Mouse (Mus musculus) forebrain, embryonic 16.5 days (tissue): ENCODE results near the gene Eya4. TPM values are rescaled to one million over a fixed set of nuclear protein-coding genes. Genes with fewer than 3 reads are reported as not detected.

Source experiments
- ATAC-seq: fragments of 200-750 bp; cut with Nextera tagmentation; 2 replicates; pipeline ENCODE4 v1.8.0; 2017; ENCODE audit warnings: mild to moderate bottlenecking, moderate library complexity
- H3K27ac ChIP-seq: fragments of 300-500 bp; sonication (generic); 2 replicates; pipeline ENCODE4 v1.5.1; 2014; ENCODE audit warnings: low read length, control low read depth
- H3K27me3 ChIP-seq: fragments of 300-500 bp; sonication (generic); replicated peaks from 2 replicates; pipeline ENCODE4 v1.6.1; 2014; ENCODE audit warnings: low read length; ENCODE audit not compliant: control insufficient read depth, insufficient read depth
- H3K36me3 ChIP-seq: fragments of 300-500 bp; sonication (generic); 2 replicates; pipeline ENCODE4 v1.6.1; 2014; ENCODE audit not compliant: control insufficient read depth, insufficient read depth
- H3K4me1 ChIP-seq: fragments of 300-500 bp; sonication (generic); replicated peaks from 2 replicates; pipeline ENCODE4 v1.6.1; 2014; ENCODE audit warnings: low read length; ENCODE audit not compliant: control insufficient read depth, insufficient read depth
- H3K4me2 ChIP-seq: fragments of 300-500 bp; sonication (generic); 2 replicates; pipeline ENCODE4 v1.6.1; 2014; ENCODE audit warnings: mild to moderate bottlenecking, low read length, control low read depth
- H3K4me3 ChIP-seq: fragments of 300-500 bp; sonication (generic); replicated peaks from 2 replicates; pipeline ENCODE4 v1.5.1; 2014; ENCODE audit warnings: mild to moderate bottlenecking, low read length, control low read depth
- H3K9ac ChIP-seq: fragments of 300-500 bp; sonication (generic); replicated peaks from 2 replicates; pipeline ENCODE4 v1.6.1; 2014; ENCODE audit warnings: low read depth, low read length, control low read depth
- H3K9me3 ChIP-seq: fragments of 300-500 bp; sonication (generic); 2 replicates; pipeline ENCODE4 v1.6.1; 2016; ENCODE audit warnings: low read length; ENCODE audit not compliant: control insufficient read depth
- WGBS: fragments of 180-500 bp; shearing (Covaris S2); extraction: QIAGEN DNeasy Blood & Tissue Kit; methylation state at CpG from one replicate; pipeline ENCODE4 v1.1.7; 2014; 5-methylcytosine and 5-hydroxymethylcytosine counted together
- polyA plus RNA-seq: library from polyadenylated mRNA; unstranded; fragments of >200 nt; fragmentation: Nextera tagmentation; extraction: Ambion mirVana; gene quantifications from 2 replicates; pipeline ENCODE4 v1.2.1, GENCODE M21; 2015

Gene Eya4
- polyA plus RNA-seq, 1 experiment from 2014 or later, result 0.68 TPM

GRCm38 (mm10) chr10:23177347-23178046 lies 173.1 kb downstream of the Eya4 start:
- peak overlapping the region; percentile 2; the same call in 1 of the 2 replicates for H3K4me2 ChIP-seq
- H3K9me3 ChIP-seq, result no peaks in the 10 kb centered on the region
- no peak overlapping the region for H3K4me3 ChIP-seq
- no peak overlapping the region for H3K27ac ChIP-seq
- H3K9ac ChIP-seq, result no peak overlapping the region
- H3K27me3 ChIP-seq, result no peaks in the 10 kb centered on the region
- H3K36me3 ChIP-seq, result no peaks in the 10 kb centered on the region
- 64% methylated on average over 5 of the region's 5 CpGs for WGBS
- ATAC-seq, result no peak
- H3K4me1 ChIP-seq, result no peaks in the 10 kb centered on the region; the same call in 1 of the 2 replicates

- Histone ChIP-seq H3K9ac (no peak overlapping the region), H3K27ac (no peak overlapping the region), H3K27me3 (no peaks in the 10 kb centered on the region), H3K4me1 (no peaks in the 10 kb centered on the region; the same call in 1 of the 2 replicates), H3K4me3 (no peak overlapping the region), H3K4me2 (peak overlapping the region; percentile 2; the same call in 1 of the 2 replicates), H3K36me3 (no peaks in the 10 kb centered on the region), H3K9me3 (no peaks in the 10 kb centered on the region)
- no peak for ATAC-seq
- 49% methylated on average over 8 of the region's 8 CpGs for WGBS
Observed at GRCm38 (mm10) chr10:23176666-23177346, 173.8 kb downstream of the Eya4 start.

DNA sequence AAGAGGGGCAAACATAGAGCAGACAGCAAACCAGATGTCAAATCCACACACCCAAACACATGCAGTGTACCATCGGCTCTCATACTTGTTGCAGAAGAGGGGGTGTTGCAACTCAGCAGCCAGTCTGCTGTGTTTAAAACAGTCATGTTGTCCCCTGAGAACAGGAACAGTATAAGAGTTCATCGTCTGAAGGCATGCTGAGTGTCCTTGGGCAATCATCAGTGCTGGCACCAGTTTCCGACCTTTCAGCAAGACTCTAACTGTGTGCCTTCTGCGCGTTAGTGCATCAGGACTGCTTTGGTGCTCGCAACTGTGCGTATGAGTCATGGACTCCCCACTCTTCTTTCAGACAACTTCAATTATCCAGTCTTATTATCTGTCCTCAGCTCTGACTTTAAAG lies 179.0 kb downstream of the Eya4 start:
- no peak for ATAC-seq
- H3K27me3 ChIP-seq, result no peaks in the 10 kb centered on the region
- H3K4me1 ChIP-seq, result no peaks in the 10 kb centered on the region
- no peaks in the 10 kb centered on the region for H3K9me3 ChIP-seq
- H3K4me2 ChIP-seq, result no peak overlapping the region
- no peak overlapping the region for H3K27ac ChIP-seq
- H3K4me3 ChIP-seq, result no peak overlapping the region
- H3K36me3 ChIP-seq, result no peaks in the 10 kb centered on the region
- 67% methylated on average over 7 of the region's 7 CpGs for WGBS
- no peak overlapping the region for H3K9ac ChIP-seq

DNA sequence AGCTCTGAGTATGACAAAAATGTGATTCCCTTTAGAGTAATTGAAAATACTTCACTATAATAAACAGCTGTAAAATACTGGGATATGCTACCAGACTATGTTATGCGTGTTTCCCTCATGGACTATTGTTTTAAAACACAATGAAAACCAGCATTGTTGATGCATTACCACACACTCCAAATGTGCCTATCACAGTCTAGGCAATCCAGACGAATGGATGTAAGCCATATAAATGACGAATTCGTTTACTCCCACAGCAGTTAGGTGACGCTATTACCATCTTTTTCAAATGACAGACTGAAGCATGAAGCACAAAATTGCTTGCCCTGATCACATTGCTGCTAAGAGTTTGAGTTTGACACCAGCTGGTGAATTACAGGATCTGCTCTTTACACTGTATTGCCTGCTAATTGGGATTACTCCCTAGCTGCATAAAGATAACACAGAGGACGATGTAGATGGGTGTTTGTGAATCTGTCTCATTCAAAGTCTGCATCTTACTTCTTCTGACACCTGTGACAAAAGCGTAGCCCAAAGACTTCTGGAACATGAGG lies 185.4 kb downstream of the Eya4 start:
- no peak overlapping the region for H3K9ac ChIP-seq
- H3K9me3 ChIP-seq, result no peaks in the 10 kb centered on the region
- 30% methylated on average over 7 of the region's 7 CpGs for WGBS
- H3K36me3 ChIP-seq, result no peaks in the 10 kb centered on the region
- peak; percentile 76 for ATAC-seq
- no peaks in the 10 kb centered on the region for H3K27me3 ChIP-seq
- no peak overlapping the region for H3K4me2 ChIP-seq
- no peak overlapping the region for H3K4me3 ChIP-seq
- peaks cover 7% of the 10 kb centered on the region; the same call in 1 of the 2 replicates for H3K4me1 ChIP-seq
- no peak overlapping the region for H3K27ac ChIP-seq

- no peaks in the 10 kb centered on the region for H3K9me3 ChIP-seq
- H3K4me1 ChIP-seq, result peaks cover 3% of the 10 kb centered on the region; the same call in 1 of the 2 replicates
- H3K27me3 ChIP-seq, result no peaks in the 10 kb centered on the region
- H3K4me3 ChIP-seq, result no peak overlapping the region
- no peaks in the 10 kb centered on the region for H3K36me3 ChIP-seq
- ATAC-seq, result peak; percentile 90
- no peak overlapping the region for H3K27ac ChIP-seq
- 39% methylated on average over 10 of the region's 10 CpGs for WGBS
- no peak overlapping the region for H3K9ac ChIP-seq
- H3K4me2 ChIP-seq, result no peak overlapping the region
Observed at GRCm38 (mm10) chr10:23159844-23160243, 190.7 kb downstream of the Eya4 start.

DNA sequence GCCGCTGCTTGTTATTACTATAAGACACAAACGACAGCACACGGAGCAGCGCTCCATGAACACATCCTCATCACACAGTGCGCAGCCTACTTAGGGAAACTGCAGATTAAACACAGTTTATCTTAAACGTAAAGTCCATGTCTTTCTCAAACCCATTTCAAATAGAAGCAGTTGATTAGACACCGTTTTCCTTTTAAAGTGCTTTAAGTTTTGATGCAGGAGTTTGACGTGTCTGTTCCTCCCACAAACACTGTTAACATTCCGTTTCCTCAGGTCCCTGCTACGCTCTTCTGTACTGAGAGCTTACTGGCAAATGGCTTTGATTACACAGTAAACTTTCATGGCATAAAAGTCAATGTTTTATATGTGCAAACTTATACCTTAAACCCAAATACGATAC lies 191.4 kb downstream of the Eya4 start:
- H3K4me1 ChIP-seq, result peaks cover 3% of the 10 kb centered on the region; the same call in 1 of the 2 replicates
- H3K9ac ChIP-seq, result no peak overlapping the region
- H3K27me3 ChIP-seq, result no peaks in the 10 kb centered on the region
- ATAC-seq, result no peak
- WGBS, result 73% methylated on average over 11 of the region's 11 CpGs
- no peak overlapping the region for H3K27ac ChIP-seq
- no peaks in the 10 kb centered on the region for H3K9me3 ChIP-seq
- H3K4me3 ChIP-seq, result no peak overlapping the region
- H3K4me2 ChIP-seq, result no peak overlapping the region
- H3K36me3 ChIP-seq, result no peaks in the 10 kb centered on the region

- H3K27ac ChIP-seq, result no peak overlapping the region
- WGBS, result 83% methylated on average over 18 of the region's 18 CpGs
- ATAC-seq, result no peak
Observed at GRCm38 (mm10) chr10:23156866-23157625, 193.5 kb downstream of the Eya4 start.

GRCm38 (mm10) chr10:23150401-23150800 lies 200.2 kb downstream of the Eya4 start:
- Histone ChIP-seq H3K4me2 (no peak overlapping the region), H3K27me3 (no peaks in the 10 kb centered on the region), H3K9me3 (no peaks in the 10 kb centered on the region), H3K4me1 (no peaks in the 10 kb centered on the region), H3K4me3 (no peak overlapping the region), H3K27ac (no peak overlapping the region), H3K36me3 (no peaks in the 10 kb centered on the region), H3K9ac (no peak overlapping the region)
- ATAC-seq, result no peak
- 96% methylated on average over 3 of the region's 3 CpGs for WGBS

More at GRCm38 (mm10) chr10:23156866-23157625, 193.5 kb downstream of the Eya4 start:
- no peak overlapping the region for H3K4me2 ChIP-seq
- H3K36me3 ChIP-seq, result no peaks in the 10 kb centered on the region
- H3K4me3 ChIP-seq, result no peak overlapping the region
- peaks cover 3% of the 10 kb centered on the region; the same call in 1 of the 2 replicates for H3K4me1 ChIP-seq
- no peaks in the 10 kb centered on the region for H3K9me3 ChIP-seq
- H3K9ac ChIP-seq, result no peak overlapping the region
- H3K27me3 ChIP-seq, result no peaks in the 10 kb centered on the region

DNA sequence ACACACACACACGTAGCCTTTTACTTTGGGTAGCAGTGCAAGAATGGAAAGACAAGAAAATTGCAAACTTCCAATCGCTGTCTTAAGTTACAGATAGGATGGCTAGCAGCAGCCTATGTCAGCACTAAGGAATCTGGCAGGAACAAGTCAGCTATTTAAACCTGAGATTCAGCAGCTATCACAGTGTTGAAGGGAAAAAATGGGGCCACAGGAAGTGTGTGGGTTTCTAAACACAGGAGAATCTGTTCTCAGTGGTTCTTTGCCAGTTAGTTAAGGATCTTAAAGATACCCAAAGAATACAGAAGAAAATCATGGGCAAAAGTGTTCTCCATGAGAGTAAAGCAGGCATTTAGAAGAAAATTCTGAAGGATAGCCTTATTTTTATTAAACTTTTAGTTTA lies 206.0 kb downstream of the Eya4 start:
- no peak overlapping the region for H3K9ac ChIP-seq
- no peaks in the 10 kb centered on the region for H3K36me3 ChIP-seq
- H3K4me3 ChIP-seq, result no peak overlapping the region
- no peaks in the 10 kb centered on the region for H3K4me1 ChIP-seq
- H3K9me3 ChIP-seq, result no peaks in the 10 kb centered on the region
- no peak overlapping the region for H3K4me2 ChIP-seq
- 89% methylated on average over 2 of the region's 2 CpGs for WGBS
- H3K27me3 ChIP-seq, result no peaks in the 10 kb centered on the region
- ATAC-seq, result no peak
- no peak overlapping the region for H3K27ac ChIP-seq
